Mouse (Mus musculus): ENCODE data around the gene Trpc3. TPM values are rescaled to one million over a fixed set of nuclear protein-coding genes. Genes with fewer than 3 reads are reported as not detected.
"Not testable (repeated sequence)": the region's sequence is repeated elsewhere in the genome, so short reads cannot be mapped to it uniquely, and the experiment has no call there.

Gene Trpc3
- 1 to 10 TPM; 1.0 to 2.4 (median 2.0) TPM for total RNA-seq (2022)

DNA sequence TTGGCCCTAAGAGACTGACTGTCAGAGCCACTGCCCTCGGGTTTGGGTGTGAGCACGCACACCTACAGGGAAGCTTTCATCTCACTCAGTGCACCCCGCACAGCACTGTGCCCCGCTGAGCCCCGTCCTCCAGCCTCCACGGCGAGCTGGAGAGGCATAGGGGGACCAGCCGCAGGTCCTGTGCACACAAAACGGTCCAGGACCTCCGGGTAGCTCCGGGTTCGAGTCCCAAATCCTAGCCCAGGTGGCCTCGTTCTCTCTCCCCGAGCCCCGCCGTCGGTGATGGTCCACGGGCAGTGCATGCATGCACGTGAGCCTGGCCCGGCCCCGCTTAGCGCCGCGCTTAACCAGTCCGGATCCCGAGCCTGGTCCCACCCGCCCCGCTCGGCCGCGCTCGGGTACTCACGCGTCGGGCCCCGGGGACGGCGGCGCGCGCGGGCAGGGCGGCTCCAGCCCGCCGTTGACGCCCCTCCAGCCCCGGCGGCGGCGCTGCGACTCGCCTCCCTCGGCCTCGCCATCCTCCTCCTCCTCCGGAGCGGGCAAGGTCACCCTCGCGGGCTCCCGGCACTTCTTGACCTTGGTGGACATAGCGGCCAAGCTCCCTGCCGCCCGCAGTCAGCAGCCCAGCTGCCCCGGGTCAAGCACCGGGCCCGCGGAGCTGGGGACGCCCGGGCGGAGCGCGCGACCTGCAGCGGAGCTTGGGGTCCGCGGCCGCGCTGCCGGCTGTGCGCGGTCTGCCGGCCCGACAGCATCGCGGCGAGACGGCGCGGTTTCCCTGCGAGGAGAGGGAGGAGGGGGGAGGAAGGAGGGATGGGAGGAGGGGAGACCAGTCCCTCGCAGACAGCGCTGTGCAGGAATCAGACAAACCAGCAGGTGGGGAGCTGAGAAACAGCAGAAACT, at the start of gene Trpc3:
TSS of gene Trpc3 (minus strand) at position 776 of the 900 bp plus-strand sequence.
- DNase-seq (ENCODE audit: low spot score in 2 of 2) = no peak

DNA sequence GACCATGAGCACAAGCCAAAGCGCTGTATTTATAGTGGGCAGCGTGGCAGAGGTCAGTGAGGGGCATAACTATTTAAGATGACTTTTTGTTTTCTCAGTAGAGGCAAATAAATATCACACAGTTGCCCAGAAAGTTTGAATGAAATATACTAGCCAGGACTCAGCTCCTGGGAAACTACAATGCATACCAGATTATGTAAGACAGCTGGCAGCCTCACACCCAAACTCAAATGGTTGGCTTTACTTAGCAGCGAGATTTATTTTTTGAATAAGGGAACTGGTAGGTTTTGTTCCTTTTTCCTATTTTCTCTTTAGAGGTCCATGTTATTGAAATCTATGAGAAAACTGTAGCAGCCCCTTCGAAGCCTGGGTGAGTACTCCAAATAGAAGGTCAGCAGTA, 48.1 kb upstream of the Trpc3 start:
- DNase-seq (ENCODE audit: low spot score in 2 of 2) = no peak

- DNase-seq (ENCODE audit: low spot score in 2 of 2) = no peak
These were observed 43.1 kb upstream of the Trpc3 start for GRCm38 (mm10) chr3:36733075-36733474.

DNA sequence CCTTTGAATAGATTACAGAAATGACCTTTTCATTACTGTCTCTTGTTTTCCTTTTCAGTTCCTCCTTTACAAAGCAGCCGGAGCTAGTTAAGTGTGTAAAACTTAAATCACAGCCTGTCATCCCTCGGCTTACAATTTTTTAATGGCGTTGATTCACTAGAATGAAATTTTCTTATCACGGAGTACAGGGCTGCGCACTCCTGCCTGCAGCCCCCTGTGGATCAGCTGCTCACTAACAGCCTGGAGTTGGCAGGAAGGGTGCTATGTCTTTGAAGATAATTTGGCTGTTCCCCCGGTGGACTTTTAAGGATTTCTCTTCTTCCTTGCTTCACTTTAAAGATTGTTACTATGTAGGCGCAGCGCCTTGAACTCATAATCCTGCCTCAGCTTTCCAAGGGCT, 36.6 kb upstream of the Trpc3 start:
- no peak for DNase-seq (ENCODE audit: low spot score in 2 of 2)

GRCm38 (mm10) chr3:36721850-36722249, 31.9 kb upstream of the Trpc3 start:
- DNase-seq (ENCODE audit: low spot score in 2 of 2) = no peak

DNA sequence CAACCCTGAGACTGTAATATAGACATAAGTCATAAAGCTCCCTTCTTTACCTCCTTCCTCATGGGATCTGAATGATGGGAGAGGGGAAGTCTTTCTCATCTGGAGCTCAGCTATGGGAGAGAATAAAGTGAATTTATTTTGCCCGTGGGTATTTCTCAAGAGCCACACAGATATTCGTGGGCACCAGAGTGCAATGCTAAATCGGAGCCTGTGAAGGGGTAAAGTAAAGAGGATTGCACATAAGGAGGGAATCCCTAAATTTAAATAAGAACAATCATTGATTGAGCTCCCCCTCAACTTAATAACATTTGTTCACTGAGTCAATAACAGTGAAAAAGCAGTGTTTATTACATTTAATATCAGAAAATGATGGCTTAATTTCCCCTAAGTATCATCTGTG, 19.6 kb upstream of the Trpc3 start:
- DNase-seq (ENCODE audit: low spot score in 2 of 2) = no peak

DNA sequence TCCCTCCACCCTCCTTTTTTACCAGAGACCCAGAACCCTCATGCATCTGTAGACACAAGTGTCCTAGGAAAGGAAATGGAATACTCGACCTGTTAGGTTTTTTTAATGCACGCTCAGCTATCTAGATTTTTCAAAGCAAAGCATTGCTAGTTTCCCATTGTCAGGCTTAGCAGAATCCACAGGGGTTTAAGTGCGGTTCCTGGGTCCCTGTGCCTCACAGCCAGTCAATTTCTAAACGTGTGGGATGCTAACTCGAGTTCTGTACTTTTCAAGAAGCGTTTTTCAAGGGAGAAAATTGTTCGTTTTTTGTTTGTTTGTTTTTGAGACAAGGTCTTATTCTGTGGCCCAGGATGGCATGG, 304 bp upstream of the Trpc3 start:
- no peak for DNase-seq (ENCODE audit: low spot score in 2 of 2)

DNA sequence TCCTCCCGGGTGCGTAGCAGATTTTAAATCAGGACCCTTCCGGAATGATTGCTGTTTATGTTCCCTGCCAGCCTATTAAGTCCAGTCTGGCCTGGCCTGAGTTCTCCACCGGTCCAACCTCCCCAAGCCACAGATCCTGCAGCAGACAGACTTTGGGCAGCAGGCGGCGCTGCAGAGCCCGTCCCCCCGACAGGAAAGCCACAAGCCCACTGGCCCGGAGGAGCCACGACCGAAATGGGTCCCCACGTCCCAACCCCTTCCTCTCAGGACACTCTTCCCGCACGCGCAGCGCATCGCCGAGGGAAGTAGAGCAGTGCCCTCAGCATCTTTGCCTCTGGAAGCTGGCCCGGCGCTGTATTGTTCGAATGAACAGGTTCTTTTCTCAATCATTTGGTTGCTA, 1.1 kb downstream of the Trpc3 start:
- DNase-seq (ENCODE audit: low spot score in 2 of 2) = peak in 1 of 2 experiments; percentile 37

GRCm38 (mm10) chr3:36675822-36676221, 14.1 kb downstream of the Trpc3 start:
- DNase-seq (ENCODE audit: low spot score in 2 of 2) = no peak

DNA sequence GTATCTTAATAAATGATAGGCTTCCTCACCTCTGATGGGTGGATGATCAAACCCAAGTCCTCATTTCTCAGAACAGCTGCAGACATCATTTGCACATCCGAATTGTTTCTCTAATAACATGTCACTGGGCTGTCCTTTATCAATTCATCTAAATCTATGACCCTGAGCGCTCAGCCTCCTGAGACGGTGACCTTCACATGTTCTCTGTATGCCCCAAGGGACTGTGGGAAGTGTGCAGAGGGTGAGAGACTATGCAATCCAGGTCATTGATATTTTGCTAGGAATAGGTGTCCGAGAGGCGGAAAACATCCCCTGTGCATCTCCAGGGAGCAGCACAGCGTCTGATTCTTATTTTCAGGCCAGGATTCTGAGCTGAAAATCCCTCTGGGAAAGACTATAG, 22.2 kb downstream of the Trpc3 start:
- DNase-seq (ENCODE audit: low spot score in 2 of 2) = no peak

GRCm38 (mm10) chr3:36645245-36645559, 44.8 kb downstream of the Trpc3 start:
- not testable (repeated sequence) for DNase-seq (ENCODE audit: low spot score in 2 of 2)

DNA sequence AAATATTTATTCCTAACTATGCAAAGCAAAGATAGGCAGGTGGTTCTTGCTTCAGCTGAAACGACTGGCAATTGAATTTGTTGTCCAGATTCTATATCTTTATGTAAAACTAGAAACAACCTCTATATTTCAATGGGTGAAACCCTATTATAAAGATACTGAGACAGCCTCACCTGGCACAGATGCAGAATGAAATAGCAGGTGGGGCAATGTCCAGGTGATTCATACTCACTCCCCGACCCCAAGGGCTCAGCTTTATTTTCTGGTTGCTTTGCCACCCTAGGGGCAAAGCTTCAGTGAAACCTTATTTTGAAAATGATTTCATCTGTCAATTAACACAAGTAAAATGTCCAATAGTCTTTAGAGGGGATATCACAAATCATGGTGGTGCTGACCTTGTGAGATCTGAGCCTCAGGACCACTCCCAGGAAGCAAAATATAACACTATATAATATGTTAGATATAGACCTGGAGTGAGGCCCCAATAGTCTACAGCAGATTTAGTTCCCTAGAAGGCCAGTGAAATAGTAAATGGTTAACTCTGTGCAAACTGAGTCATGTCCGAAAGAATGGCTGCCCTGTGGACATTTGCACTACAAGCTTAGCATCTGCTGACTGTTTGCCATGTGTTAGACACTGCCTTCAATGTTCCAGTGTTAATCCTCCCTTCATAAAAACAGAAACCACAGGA, 45.3 kb downstream of the Trpc3 start:
- DNase-seq (ENCODE audit: low spot score in 2 of 2) = no peak

DNA sequence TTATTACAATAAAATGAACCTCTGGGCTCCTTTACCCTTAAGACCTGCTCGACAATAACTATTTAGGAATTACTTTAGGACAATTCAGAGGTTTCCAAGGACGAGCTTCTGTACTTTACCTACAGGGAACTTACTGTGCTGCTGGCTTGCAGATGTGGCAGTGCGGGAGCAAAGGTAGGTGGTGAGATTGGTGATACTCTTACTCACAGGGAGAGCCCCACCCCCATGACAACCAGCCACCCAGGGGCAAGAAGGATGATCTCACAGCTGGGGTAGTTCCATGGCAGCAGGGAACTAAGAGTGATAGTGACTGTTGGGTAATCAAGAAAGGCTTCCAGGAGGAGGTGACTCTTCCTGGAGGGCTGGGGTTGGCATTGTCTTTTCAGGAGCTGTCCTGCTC, 46.6 kb downstream of the Trpc3 start:
- no peak for DNase-seq (ENCODE audit: low spot score in 2 of 2)

GRCm38 (mm10) chr3:36642736-36643135, 47.2 kb downstream of the Trpc3 start:
- no peak for DNase-seq (ENCODE audit: low spot score in 2 of 2)

DNA sequence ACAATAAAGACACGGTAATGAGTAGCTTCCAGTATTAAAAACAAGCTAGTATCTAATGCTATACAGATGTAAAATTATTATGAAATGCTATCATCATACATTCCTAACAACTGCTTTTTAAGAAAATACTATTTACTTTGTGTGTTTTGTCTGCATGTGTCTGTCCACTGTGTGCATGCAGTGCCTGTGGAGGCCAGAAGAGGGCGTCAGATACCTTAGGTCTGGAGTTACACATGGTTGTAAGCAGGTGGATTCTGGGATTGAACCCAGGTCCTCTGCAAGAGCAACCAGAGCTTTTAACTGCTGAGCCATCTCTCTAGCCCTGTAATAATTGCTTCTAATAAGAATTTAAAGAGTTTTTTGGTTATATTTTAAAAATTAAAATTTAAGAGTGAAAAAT, 49.2 kb downstream of the Trpc3 start:
- DNase-seq (ENCODE audit: low spot score in 2 of 2) = no peak

- DNase-seq (ENCODE audit: low spot score in 2 of 2) = no peak
These were observed 54.5 kb downstream of the Trpc3 start for GRCm38 (mm10) chr3:36635449-36635848.

DNA sequence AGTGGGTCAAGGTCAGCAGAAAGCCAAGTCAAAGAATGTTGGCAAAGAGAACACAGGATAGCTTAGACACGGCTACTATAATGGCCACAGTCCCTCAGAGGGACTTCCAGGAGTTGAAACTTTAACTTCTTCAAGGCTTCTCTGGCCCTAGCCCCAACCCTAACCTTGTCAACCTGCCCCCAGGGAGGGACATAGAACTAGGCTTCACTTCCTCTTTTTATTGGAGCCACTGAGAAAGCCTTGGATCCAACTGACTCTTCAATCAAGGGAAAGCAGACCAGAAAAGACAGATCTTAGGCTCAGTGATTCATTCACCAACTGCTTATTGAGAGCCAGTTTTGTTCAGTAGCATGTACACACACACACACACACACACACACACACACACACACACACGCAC, 63.2 kb downstream of the Trpc3 start:
- no peak for DNase-seq (ENCODE audit: low spot score in 2 of 2)

DNA sequence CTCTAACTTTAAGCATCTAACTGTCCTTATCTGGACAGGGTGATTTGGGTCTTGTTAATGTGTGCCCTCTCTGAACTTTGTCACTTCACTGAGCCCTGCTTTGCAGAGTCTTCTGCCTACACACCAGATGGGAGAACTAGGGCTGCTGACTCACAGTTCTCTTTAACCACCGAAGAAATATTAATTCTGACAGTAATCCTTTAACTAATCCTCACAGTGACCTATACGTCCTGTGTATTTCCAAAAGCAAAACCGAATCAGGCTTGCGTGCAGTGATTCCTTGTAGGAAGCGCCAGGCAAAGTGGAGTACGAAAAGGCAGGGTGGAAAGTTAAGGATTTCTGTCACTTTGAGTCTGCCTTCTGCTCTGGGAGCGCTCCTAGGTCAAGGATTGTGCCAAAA, 71.8 kb downstream of the Trpc3 start:
- DNase-seq (ENCODE audit: low spot score in 2 of 2) = no peak

GRCm38 (mm10) chr3:36613908-36614255, 76.1 kb downstream of the Trpc3 start:
- no peak for DNase-seq (ENCODE audit: low spot score in 2 of 2)

GRCm38 (mm10) chr3:36613202-36613907, 76.6 kb downstream of the Trpc3 start, which contains the start of gene Bbs7:
Gene Bbs7 (minus strand): TSS chr3:36613477.
- DNase-seq (ENCODE audit: low spot score in 2 of 2) = peak; percentile 76 to 86

DNA sequence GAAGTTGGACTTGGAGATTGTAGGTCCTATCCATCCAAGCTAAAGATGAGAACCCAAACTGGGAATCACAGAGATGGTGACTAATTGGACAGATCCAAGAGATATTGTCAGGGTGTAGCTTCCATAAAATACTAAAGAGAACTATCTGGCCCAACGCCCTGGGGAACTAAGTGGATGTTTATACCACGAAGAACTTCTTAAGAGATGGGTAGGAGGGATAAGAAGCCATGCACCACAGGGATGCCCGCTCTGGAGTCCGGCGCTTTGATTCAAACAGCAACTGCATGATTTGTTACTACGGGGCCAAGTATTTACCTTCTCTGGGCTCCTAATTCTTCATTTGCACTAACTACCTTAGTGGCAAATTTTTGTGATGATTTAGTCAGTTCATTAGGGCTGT, 77.3 kb downstream of the Trpc3 start:
- DNase-seq (ENCODE audit: low spot score in 2 of 2) = no peak

Measured in gastrocnemius, adult 8-10 months (tissue).